ENCODE assay signal across 8 mouse cellular contexts in the genomic region with DNA sequence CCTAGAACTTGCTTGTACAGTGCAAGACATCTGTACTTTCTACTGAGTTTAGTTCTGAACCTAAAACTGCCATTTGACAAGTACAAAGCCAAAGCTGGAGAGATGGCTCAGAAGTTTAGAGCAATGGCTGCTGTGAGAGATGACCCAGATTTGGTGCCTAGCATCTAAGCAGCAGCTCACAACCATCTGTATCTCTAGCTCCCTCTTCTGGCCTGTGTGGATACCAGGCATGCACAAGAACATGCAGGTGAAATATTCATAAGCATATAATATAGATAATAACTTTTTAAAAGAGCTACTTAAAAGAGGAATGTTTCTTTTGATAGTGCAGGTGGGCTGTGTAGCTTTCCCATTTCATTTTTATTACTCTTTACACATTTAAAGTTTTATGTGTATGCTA. TPM values are rescaled to one million over a fixed set of nuclear protein-coding genes. Genes with fewer than 3 reads are reported as not detected.
DNase-seq lines count a peak whose midpoint lies in the region; ATAC-seq lines count a peak whose summit lies in the region.

No protein-coding gene starts in this region.

- H3K4me1 ChIP-seq in midbrain, embryonic 16.5 days (ENCODE audit: control insufficient read depth, insufficient read depth, low read length): no peaks in the 10 kb centered on the region

- no peaks in the 10 kb centered on the region for H3K9me3 ChIP-seq in midbrain, embryonic 16.5 days (replicated peaks; ENCODE audit: control insufficient read depth, low read length, poor library complexity, severe bottlenecking)

- DNase-seq in heart, adult 8-10 months (ENCODE audit: low spot score): peak; percentile 71
- no peak for DNase-seq in heart, adult 11 months
- DNase-seq in B cell, adult 2 months: peak; percentile 58 to 61
- peak; percentile 60 for DNase-seq in adrenal gland, postnatal 10 days
- peak; percentile 5 to 9 for DNase-seq in frontal cortex, postnatal 10 days (ENCODE audit: low spot score in 2 of 2)
- peak; percentile 58 for DNase-seq in layer of hippocampus, adult 9-10 months (ENCODE audit: low spot score)

- peak; percentile 57; the same call in 1 of the 2 replicates for ATAC-seq in monocyte, adult 5-6 weeks (replicated peaks; ENCODE audit: insufficient number of reproducible peaks, low FRiP score, low TSS enrichment, poor library complexity, severe bottlenecking)
- no peak for ATAC-seq in midbrain, embryonic 16.5 days

- H3K4me3 ChIP-seq in midbrain, embryonic 16.5 days (ENCODE audit: low read depth, low read length): no peak overlapping the region

- H3K4me2 ChIP-seq in midbrain, embryonic 16.5 days (ENCODE audit: low read length): no peak overlapping the region

- no peak overlapping the region for H3K9ac ChIP-seq in midbrain, embryonic 16.5 days (ENCODE audit: low read depth, low read length)

- H3K27me3 ChIP-seq in midbrain, embryonic 16.5 days (ENCODE audit: control insufficient read depth, insufficient read depth, low read depth, low read length): no peaks in the 10 kb centered on the region

- no peak overlapping the region for H3K27ac ChIP-seq in midbrain, embryonic 16.5 days (ENCODE audit: low read length)

- no peaks in the 10 kb centered on the region for H3K36me3 ChIP-seq in midbrain, embryonic 16.5 days (ENCODE audit: control insufficient read depth, insufficient read depth, low read length)

RNA-seq across cellular contexts. Expression of gene Rnase2a, which starts 15.0 kb away (rescaled TPM):
- total RNA-seq in heart, adult 8-10 months (2022): 10 to 100 TPM in 1 of 4 experiments, 1 to 10 TPM in 2, under 1 TPM in 1; 0.95 to 12.3 (median 2.4) TPM
- total RNA-seq in adrenal gland, postnatal 10 days (2021): under 1 TPM; 0.61 to 0.96 TPM
- total RNA-seq in monocyte, adult 5-6 weeks (2017): not detected in 3 replicates
- polyA plus RNA-seq in midbrain, embryonic 16.5 days (2015; fragmentation: Nextera tagmentation; extraction: Ambion mirVana): not detected in 2 replicates

RNA-seq across cellular contexts. Expression of gene Ear14, which starts 37.7 kb away (rescaled TPM):
- not detected for total RNA-seq in heart, adult 8-10 months (2022)
- total RNA-seq in adrenal gland, postnatal 10 days (2021): not detected
- not detected in 3 replicates for total RNA-seq in monocyte, adult 5-6 weeks (2017)
- not detected in 2 replicates for polyA plus RNA-seq in midbrain, embryonic 16.5 days (2015; fragmentation: Nextera tagmentation; extraction: Ambion mirVana)

RNA-seq across cellular contexts. Expression of gene Ang2, which starts 42.0 kb away (rescaled TPM):
- not detected for total RNA-seq in heart, adult 8-10 months (2022)
- total RNA-seq in adrenal gland, postnatal 10 days (2021): not detected
- not detected in 3 replicates for total RNA-seq in monocyte, adult 5-6 weeks (2017)
- not detected in 2 replicates for polyA plus RNA-seq in midbrain, embryonic 16.5 days (2015; fragmentation: Nextera tagmentation; extraction: Ambion mirVana)
